Mouse (Mus musculus): ENCODE data around the gene Srsf10. TPM values are rescaled to one million over a fixed set of nuclear protein-coding genes. Genes with fewer than 3 reads are reported as not detected.
A peak's percentile ranks its signal among the peaks of the same experiment; 100 is the strongest.

Gene Srsf10
- polyA plus RNA-seq, 1 experiment from 2014 or later = 233 TPM

DNA sequence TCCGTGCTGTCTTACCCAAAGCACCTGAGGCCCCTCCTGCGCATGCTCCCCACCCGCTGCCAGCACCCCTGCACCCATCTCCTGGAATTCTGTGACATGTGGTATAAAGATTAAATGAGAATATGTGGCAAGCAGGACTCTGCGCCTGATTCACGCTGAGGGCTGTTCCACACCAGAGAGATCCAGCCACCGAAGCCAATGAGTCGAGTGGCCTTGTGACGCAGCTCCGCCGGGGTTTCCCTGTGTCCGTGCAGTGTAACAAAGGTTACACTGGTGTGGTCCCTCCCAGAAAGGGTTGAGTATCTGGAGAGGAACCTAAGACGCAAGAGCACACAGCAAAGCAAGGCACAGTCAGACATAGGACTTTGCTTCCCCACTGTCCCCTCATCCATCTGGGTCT is 30.1 kb downstream of the Srsf10 start:
- DNase-seq (ENCODE audit: low spot score) = peak; percentile 27
- Histone ChIP-seq H3K4me1 (replicated peaks; ENCODE audit: control insufficient read depth, insufficient read depth, low read length) (peaks cover 5% of the 10 kb centered on the region; the same call in 1 of the 2 replicates), H3K4me2 (no peak overlapping the region), H3K27ac (ENCODE audit: low read depth, low read length) (no peak overlapping the region), H3K9me3 (ENCODE audit: control insufficient read depth, low read length) (no peaks in the 10 kb centered on the region), H3K4me3 (ENCODE audit: low read depth, low read length) (no peak overlapping the region), H3K27me3 (replicated peaks; ENCODE audit: control insufficient read depth, insufficient read depth, low read length) (no peaks in the 10 kb centered on the region), H3K36me3 (ENCODE audit: control insufficient read depth, insufficient read depth, low read length) (no peaks in the 10 kb centered on the region), H3K9ac (ENCODE audit: low read depth, low read length) (no peak overlapping the region)
- 86% methylated on average over 12 of the region's 12 CpGs for WGBS
- ATAC-seq (replicated peaks; ENCODE audit: low FRiP score) = no peak

DNA sequence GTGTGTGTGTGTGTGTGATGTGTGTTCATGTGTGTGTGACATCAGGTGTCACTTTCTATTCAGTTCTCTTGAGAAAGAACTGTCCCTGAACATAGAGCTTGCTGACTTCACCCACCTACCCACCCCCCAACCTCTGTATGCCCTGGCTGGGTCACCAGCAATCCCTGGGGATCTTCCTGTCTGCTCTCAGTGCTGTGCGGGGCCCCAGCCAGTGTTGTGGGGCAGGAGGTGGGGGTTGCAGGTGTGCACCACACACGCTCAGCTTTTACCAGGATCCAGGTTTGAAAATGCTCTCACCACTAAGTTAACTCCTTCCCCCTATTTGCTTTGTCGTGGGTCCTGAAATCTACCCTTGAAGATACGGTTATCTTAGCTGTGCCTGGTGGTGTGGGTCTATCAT is 30.6 kb downstream of the Srsf10 start:
- no peaks in the 10 kb centered on the region for H3K9me3 ChIP-seq (ENCODE audit: control insufficient read depth, low read length)
- ATAC-seq (replicated peaks; ENCODE audit: low FRiP score) = no peak
- no peaks in the 10 kb centered on the region for H3K36me3 ChIP-seq (ENCODE audit: control insufficient read depth, insufficient read depth, low read length)
- no peak overlapping the region for H3K9ac ChIP-seq (ENCODE audit: low read depth, low read length)
- WGBS = 66% methylated on average over 4 of the region's 4 CpGs
- H3K4me3 ChIP-seq (ENCODE audit: low read depth, low read length) = no peak overlapping the region
- peak; percentile 26 for DNase-seq (ENCODE audit: low spot score)
- no peak overlapping the region for H3K4me2 ChIP-seq
- H3K27me3 ChIP-seq (replicated peaks; ENCODE audit: control insufficient read depth, insufficient read depth, low read length) = no peaks in the 10 kb centered on the region
- no peak overlapping the region for H3K27ac ChIP-seq (ENCODE audit: low read depth, low read length)
- H3K4me1 ChIP-seq (replicated peaks; ENCODE audit: control insufficient read depth, insufficient read depth, low read length) = peaks cover 5% of the 10 kb centered on the region; the same call in 1 of the 2 replicates

DNA sequence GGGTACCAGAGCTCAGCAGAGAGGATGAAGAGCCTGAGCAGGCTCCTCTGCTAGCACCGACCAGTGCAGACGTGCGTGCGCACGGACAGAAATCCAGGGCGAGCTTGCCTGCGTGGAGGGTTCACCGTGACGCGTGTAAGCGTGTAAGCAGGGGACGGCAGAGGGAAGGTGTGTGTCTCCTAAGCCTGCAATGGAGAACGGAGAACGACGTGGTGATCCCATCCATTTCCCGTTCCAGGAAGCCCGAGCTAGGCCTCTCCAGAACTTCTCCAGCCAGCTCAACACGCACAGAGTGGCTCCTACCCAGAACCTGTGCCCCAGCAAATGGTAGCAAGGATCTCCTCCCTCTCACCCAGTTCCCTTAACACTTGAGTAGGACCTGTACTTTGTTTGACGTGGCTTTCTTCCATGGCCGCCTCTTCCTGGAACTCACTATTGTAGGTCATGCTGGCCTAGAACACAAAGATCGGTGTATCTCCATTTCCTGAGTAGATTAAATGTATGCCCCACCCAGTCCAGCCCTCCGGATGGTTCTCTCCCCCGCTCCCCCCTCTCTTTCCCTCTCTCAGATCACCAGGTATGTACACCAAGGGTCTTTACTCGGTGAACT is 33.0 kb downstream of the Srsf10 start:
- H3K27me3 ChIP-seq (replicated peaks; ENCODE audit: control insufficient read depth, insufficient read depth, low read length) = no peaks in the 10 kb centered on the region
- no peak overlapping the region for H3K9ac ChIP-seq (ENCODE audit: low read depth, low read length)
- DNase-seq (ENCODE audit: low spot score) (no peak), ATAC-seq (replicated peaks; ENCODE audit: low FRiP score) (no peak)
- 83% methylated on average over 24 of the region's 24 CpGs for WGBS
- H3K27ac ChIP-seq (ENCODE audit: low read depth, low read length) = no peak overlapping the region
- H3K4me3 ChIP-seq (ENCODE audit: low read depth, low read length) = no peak overlapping the region
- peaks cover 12% of the 10 kb centered on the region for H3K4me1 ChIP-seq (replicated peaks; ENCODE audit: control insufficient read depth, insufficient read depth, low read length)
- no peaks in the 10 kb centered on the region for H3K9me3 ChIP-seq (ENCODE audit: control insufficient read depth, low read length)
- no peak overlapping the region for H3K4me2 ChIP-seq
- no peaks in the 10 kb centered on the region for H3K36me3 ChIP-seq (ENCODE audit: control insufficient read depth, insufficient read depth, low read length)

DNA sequence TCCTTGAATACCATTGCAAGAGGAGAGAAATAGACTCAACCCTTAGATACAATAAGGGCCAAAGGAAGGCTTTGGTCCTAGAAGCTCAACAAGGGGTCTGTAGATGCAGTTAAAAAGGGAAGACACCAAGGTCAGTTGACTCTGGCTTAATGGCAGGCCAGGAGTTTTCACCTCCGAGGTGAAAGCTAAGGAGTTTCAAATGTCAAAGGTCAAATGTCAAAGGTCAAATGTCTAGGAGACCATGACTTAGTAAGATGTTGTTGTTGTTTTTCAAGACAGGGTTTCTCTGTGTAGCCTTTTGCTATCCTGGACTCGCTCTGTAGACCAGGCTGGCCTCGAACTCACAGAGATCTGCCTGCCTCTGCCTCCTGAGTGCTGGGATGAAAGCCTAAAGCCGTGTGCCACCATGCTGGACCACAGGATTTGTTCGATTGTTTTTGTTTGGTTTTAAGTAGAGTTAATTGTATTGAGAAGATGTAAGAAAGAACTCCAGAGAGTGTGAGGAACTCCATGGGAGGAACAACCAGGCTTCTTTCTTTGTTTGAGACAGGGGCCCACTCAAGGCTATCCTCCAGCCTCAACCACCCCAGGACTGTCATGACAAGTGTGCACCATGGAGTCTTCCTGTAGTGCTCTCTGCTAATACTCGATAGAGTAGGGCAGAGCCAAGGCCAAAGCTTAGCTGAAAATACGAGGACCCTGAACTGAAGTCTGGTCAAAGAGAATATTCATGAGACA is 33.8 kb downstream of the Srsf10 start:
- Histone ChIP-seq H3K4me2 (no peak overlapping the region), H3K4me1 (replicated peaks; ENCODE audit: control insufficient read depth, insufficient read depth, low read length) (peaks cover 7% of the 10 kb centered on the region), H3K9ac (ENCODE audit: low read depth, low read length) (no peak overlapping the region), H3K36me3 (ENCODE audit: control insufficient read depth, insufficient read depth, low read length) (no peaks in the 10 kb centered on the region), H3K9me3 (ENCODE audit: control insufficient read depth, low read length) (no peaks in the 10 kb centered on the region), H3K4me3 (ENCODE audit: low read depth, low read length) (no peak overlapping the region), H3K27me3 (replicated peaks; ENCODE audit: control insufficient read depth, insufficient read depth, low read length) (no peaks in the 10 kb centered on the region), H3K27ac (ENCODE audit: low read depth, low read length) (no peak overlapping the region)
- WGBS = 80% methylated on average over 7 of the region's 7 CpGs
- no peak for ATAC-seq (replicated peaks; ENCODE audit: low FRiP score)
- no peak for DNase-seq (ENCODE audit: low spot score)

DNA sequence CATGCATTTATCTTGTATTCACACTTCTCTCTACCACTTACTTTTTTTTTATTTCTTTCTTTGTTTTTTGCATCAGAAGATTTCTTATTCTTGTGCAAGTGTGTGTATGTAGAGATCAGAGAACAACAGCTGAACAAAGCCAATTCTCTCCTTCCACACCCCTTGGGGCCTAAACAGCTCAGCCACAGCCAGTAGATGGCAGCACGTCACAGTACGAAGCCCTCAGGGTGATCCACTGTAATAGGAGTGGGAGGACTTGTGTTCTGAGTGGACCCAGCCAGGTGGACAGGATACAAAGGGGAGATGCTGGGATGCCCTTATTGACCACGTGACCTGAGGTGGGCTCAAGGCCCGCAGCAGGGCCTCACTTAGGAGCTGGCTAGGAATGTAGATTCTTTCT is 34.3 kb downstream of the Srsf10 start:
- WGBS = 4% methylated on average over 4 of the region's 4 CpGs

DNA sequence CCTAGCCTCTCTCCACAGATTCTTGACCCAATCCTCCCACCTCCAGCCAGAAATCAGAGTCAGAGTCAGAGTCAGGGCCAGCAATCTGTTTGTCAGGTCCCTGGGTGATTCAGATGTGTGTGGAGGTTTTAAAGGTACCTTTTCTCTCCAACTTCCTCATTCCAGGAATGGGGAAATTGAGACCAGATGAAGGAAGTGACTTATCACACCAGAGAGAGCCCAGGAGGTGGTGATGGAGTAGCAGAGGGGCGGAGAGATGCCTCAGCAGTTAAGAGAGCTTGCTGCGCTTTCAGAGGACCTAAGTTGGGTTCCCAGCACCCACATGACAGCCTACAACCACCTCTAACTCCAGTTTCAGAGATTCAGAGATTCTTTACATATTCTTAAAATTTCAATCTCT is 36.0 kb downstream of the Srsf10 start:
- Histone ChIP-seq H3K9ac (ENCODE audit: low read depth, low read length) (no peak overlapping the region), H3K4me2 (no peak overlapping the region), H3K36me3 (ENCODE audit: control insufficient read depth, insufficient read depth, low read length) (no peaks in the 10 kb centered on the region), H3K4me1 (replicated peaks; ENCODE audit: control insufficient read depth, insufficient read depth, low read length) (peaks cover 24% of the 10 kb centered on the region), H3K9me3 (ENCODE audit: control insufficient read depth, low read length) (no peaks in the 10 kb centered on the region), H3K4me3 (ENCODE audit: low read depth, low read length) (no peak overlapping the region), H3K27ac (ENCODE audit: low read depth, low read length) (no peak overlapping the region), H3K27me3 (replicated peaks; ENCODE audit: control insufficient read depth, insufficient read depth, low read length) (no peaks in the 10 kb centered on the region)
- DNase-seq (ENCODE audit: low spot score) (no peak), ATAC-seq (replicated peaks; ENCODE audit: low FRiP score) (no peak)
- WGBS = 60% methylated on average over 2 of the region's 2 CpGs

More for the DNA sequence above, 34.3 kb downstream of the Srsf10 start:
- no peak overlapping the region for H3K4me3 ChIP-seq (ENCODE audit: low read depth, low read length)
- no peak overlapping the region for H3K4me2 ChIP-seq
- no peaks in the 10 kb centered on the region for H3K9me3 ChIP-seq (ENCODE audit: control insufficient read depth, low read length)
- no peak overlapping the region for H3K27ac ChIP-seq (ENCODE audit: low read depth, low read length)
- peak; percentile 78 for ATAC-seq (replicated peaks; ENCODE audit: low FRiP score)
- H3K36me3 ChIP-seq (ENCODE audit: control insufficient read depth, insufficient read depth, low read length) = no peaks in the 10 kb centered on the region
- DNase-seq (ENCODE audit: low spot score) = no peak
- H3K27me3 ChIP-seq (replicated peaks; ENCODE audit: control insufficient read depth, insufficient read depth, low read length) = no peaks in the 10 kb centered on the region
- H3K9ac ChIP-seq (ENCODE audit: low read depth, low read length) = no peak overlapping the region
- peaks cover 9% of the 10 kb centered on the region for H3K4me1 ChIP-seq (replicated peaks; ENCODE audit: control insufficient read depth, insufficient read depth, low read length)

DNA sequence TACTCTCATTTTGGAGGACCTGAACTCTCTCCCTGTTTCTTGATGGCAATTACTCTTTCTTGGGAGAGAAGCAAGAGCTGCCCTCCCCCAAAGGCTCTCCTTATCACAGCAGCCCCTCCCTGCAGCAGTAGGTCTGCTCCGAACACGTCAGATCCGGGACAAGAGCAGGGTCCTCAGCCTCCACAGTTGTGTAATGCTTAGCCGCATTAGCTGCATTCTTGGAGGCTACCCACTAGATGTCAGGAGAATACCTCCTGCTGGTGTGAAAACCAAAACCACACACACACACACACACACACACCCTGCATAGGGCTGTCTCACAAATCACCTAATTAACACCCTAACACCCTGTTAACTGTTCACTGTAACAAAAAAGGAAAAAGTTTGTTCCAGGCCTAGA is 37.3 kb downstream of the Srsf10 start:
- Histone ChIP-seq H3K9ac (ENCODE audit: low read depth, low read length) (no peak overlapping the region), H3K4me1 (replicated peaks; ENCODE audit: control insufficient read depth, insufficient read depth, low read length) (peaks cover 36% of the 10 kb centered on the region), H3K4me2 (peak overlapping the region; percentile 2; the same call in 1 of the 2 replicates), H3K9me3 (ENCODE audit: control insufficient read depth, low read length) (no peaks in the 10 kb centered on the region), H3K4me3 (ENCODE audit: low read depth, low read length) (no peak overlapping the region), H3K27ac (ENCODE audit: low read depth, low read length) (peak overlapping the region; percentile 21; the same call in 1 of the 2 replicates), H3K36me3 (ENCODE audit: control insufficient read depth, insufficient read depth, low read length) (no peaks in the 10 kb centered on the region), H3K27me3 (replicated peaks; ENCODE audit: control insufficient read depth, insufficient read depth, low read length) (no peaks in the 10 kb centered on the region)
- 34% methylated on average over 4 of the region's 4 CpGs for WGBS
- no peak for DNase-seq (ENCODE audit: low spot score)
- ATAC-seq (replicated peaks; ENCODE audit: low FRiP score) = peak; percentile 70

DNA sequence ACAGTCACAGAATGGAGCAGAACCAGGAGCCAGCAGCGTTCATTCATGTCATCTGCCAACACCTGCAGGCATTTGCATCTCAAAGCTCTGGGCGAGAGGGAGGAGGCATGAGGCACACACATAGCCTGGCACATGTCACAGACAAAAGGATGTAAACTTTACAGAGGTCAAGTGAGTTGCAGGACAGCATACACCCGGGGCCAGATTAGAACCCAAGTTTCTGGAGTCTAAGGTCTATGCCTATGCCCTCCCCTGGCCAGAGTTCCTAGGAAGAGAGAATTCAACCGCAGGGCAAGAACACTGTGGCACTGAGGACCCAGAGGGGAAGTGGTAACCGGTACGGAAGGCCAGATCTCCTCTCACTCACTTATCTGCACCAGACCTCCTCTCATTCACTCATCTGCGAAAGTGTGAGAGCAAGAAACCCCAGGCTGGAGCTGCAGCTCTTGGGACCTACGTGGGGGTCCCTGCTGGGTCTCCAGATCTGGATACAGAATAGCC is 39.6 kb downstream of the Srsf10 start, which contains the start of gene Cnr2:
TSS of gene Cnr2 (plus strand) at position 324 of the 501 bp plus-strand sequence.
- no peaks in the 10 kb centered on the region for H3K27me3 ChIP-seq (replicated peaks; ENCODE audit: control insufficient read depth, insufficient read depth, low read length)
- DNase-seq (ENCODE audit: low spot score) = peak; percentile 38
- H3K9ac ChIP-seq (ENCODE audit: low read depth, low read length) = peak within 1 kb of the TSS; percentile 61
- H3K4me3 ChIP-seq (ENCODE audit: low read depth, low read length) = peak within 1 kb of the TSS; percentile 41
- H3K9me3 ChIP-seq (ENCODE audit: control insufficient read depth, low read length) = no peaks in the 10 kb centered on the region
- peak within 1 kb of the TSS; percentile 64 for H3K4me2 ChIP-seq
- no peaks in the 10 kb centered on the region for H3K36me3 ChIP-seq (ENCODE audit: control insufficient read depth, insufficient read depth, low read length)
- peaks cover 49% of the 10 kb centered on the region for H3K4me1 ChIP-seq (replicated peaks; ENCODE audit: control insufficient read depth, insufficient read depth, low read length)
- peak; percentile 36; the same call in 1 of the 2 replicates for ATAC-seq (replicated peaks; ENCODE audit: low FRiP score)
- whole genome bisulfite sequencing = 28% methylated on average over 8 of the region's 8 CpGs
- H3K27ac ChIP-seq (ENCODE audit: low read depth, low read length) = peak within 1 kb of the TSS; percentile 75
